Mouse (Mus musculus): ENCODE data around the gene Zfp52. TPM values are rescaled to one million over a fixed set of nuclear protein-coding genes. Genes with fewer than 3 reads are reported as not detected.
A peak's percentile ranks its signal among the peaks of the same experiment; 100 is the strongest.

The Zfp52 gene
- polyA plus RNA-seq, 1 experiment from 2014 or later, result 1.4 TPM

DNA sequence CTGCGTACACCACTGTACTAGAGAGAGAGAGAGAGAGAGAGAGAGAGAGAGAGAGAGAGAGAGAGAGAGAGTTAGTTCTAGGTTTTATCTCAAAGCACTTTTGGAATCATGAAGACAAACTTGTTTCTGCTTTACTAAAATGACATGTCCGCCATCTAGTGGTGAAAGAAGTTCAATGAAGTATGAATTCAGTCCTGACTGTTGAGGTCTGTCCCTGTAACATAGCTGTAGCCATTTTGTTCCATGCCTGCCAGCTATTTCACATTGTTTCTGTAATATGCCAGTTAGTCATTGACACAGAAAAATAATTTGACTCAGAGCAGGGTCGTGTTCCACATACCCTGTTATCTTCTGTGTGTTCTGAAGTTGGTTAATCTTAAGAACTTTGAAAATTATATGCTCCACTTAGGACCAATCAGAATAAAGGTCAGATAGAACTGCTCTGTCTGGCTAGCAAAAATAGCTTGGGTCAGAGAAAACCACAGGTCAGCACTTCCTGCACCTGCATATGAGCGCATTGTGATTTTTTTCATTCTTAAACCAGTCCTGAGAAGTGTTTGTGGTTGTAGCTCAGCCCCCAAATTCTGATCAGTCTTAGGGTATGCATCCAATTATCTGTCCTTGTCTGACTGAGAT is 761 bp upstream of the Zfp52 start:
- Histone ChIP-seq H3K4me1 (ENCODE audit: control insufficient read depth, insufficient read depth, low read length) (peaks cover 2% of the 10 kb centered on the region; the same call in 1 of the 2 replicates), H3K9me3 (replicated peaks; ENCODE audit: control insufficient read depth, low read length) (no peaks in the 10 kb centered on the region), H3K27ac (ENCODE audit: low read depth, low read length) (no peak overlapping the region), H3K4me3 (ENCODE audit: low read depth, low read length) (no peak overlapping the region), H3K4me2 (ENCODE audit: low read length) (no peak overlapping the region; the same call in 1 of the 2 replicates), H3K36me3 (ENCODE audit: control insufficient read depth, insufficient read depth, low read length) (no peaks in the 10 kb centered on the region), H3K9ac (ENCODE audit: low read length) (no peak overlapping the region), H3K27me3 (replicated peaks; ENCODE audit: control insufficient read depth, insufficient read depth, low read length) (no peaks in the 10 kb centered on the region)
- WGBS, result 17% methylated on average over 4 of the region's 4 CpGs
- DNase-seq (ENCODE audit: low spot score) (peak; percentile 95), ATAC-seq (peak; percentile 30; the same call in 1 of the 2 replicates)

DNA sequence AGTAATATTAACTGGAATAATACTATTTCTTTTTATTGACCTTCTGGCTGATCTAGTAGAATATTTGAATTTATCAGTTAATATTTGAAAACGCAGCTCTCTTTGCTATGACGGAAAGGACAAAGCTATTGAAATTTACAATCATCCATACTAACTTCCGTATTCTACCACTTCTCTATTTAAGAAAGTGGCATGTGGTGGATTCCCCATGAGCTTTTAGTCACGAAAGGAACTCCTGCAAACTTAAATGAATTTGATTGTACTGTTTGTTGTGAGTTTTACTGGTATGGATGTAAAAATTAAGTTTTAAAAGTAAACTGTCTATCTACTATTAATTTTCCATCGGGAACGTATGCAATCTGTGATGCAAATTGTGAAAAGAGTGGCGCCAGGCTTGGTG is 757 bp downstream of the Zfp52 start:
- WGBS, result 38% methylated on average over 7 of the region's 7 CpGs
- no peaks in the 10 kb centered on the region for H3K36me3 ChIP-seq (ENCODE audit: control insufficient read depth, insufficient read depth, low read length)
- H3K4me1 ChIP-seq (ENCODE audit: control insufficient read depth, insufficient read depth, low read length), result peaks cover 2% of the 10 kb centered on the region; the same call in 1 of the 2 replicates
- H3K27ac ChIP-seq (ENCODE audit: low read depth, low read length), result no peak overlapping the region
- no peaks in the 10 kb centered on the region for H3K27me3 ChIP-seq (replicated peaks; ENCODE audit: control insufficient read depth, insufficient read depth, low read length)
- no peak for DNase-seq (ENCODE audit: low spot score)
- no peak for ATAC-seq
- H3K4me3 ChIP-seq (ENCODE audit: low read depth, low read length), result peak overlapping the region; percentile 38
- H3K9me3 ChIP-seq (replicated peaks; ENCODE audit: control insufficient read depth, low read length), result no peaks in the 10 kb centered on the region
- peak overlapping the region; percentile 66 for H3K4me2 ChIP-seq (ENCODE audit: low read length)
- peak overlapping the region; percentile 64 for H3K9ac ChIP-seq (ENCODE audit: low read length)

DNA sequence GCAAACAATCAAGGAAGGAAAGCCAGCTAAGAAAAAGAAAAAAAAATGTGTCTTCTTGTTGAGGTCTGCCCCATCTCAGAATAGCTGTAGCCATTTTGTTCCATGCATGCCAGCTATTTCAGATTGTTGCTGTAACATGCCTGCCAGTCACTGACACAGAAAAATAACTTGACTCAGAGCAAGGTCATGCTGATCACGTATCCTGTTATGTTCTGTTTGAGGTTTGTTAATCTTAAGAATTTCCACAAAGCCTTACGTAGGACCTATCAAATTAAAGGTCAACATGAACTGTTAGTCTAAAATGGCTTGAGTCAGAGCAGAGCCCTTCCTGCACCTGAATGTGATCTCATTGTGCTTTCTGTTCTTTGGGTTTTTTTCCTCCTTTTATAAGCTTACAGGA is 1.3 kb downstream of the Zfp52 start:
- Histone ChIP-seq H3K27me3 (replicated peaks; ENCODE audit: control insufficient read depth, insufficient read depth, low read length) (no peaks in the 10 kb centered on the region), H3K4me2 (ENCODE audit: low read length) (no peak overlapping the region), H3K4me1 (ENCODE audit: control insufficient read depth, insufficient read depth, low read length) (no peaks in the 10 kb centered on the region; the same call in 1 of the 2 replicates), H3K9me3 (replicated peaks; ENCODE audit: control insufficient read depth, low read length) (no peaks in the 10 kb centered on the region), H3K9ac (ENCODE audit: low read length) (no peak overlapping the region), H3K4me3 (ENCODE audit: low read depth, low read length) (no peak overlapping the region), H3K36me3 (ENCODE audit: control insufficient read depth, insufficient read depth, low read length) (no peaks in the 10 kb centered on the region), H3K27ac (ENCODE audit: low read depth, low read length) (no peak overlapping the region)
- no peak for DNase-seq (ENCODE audit: low spot score)
- ATAC-seq, result no peak
- 90% methylated on average over 2 of the region's 2 CpGs for WGBS

DNA sequence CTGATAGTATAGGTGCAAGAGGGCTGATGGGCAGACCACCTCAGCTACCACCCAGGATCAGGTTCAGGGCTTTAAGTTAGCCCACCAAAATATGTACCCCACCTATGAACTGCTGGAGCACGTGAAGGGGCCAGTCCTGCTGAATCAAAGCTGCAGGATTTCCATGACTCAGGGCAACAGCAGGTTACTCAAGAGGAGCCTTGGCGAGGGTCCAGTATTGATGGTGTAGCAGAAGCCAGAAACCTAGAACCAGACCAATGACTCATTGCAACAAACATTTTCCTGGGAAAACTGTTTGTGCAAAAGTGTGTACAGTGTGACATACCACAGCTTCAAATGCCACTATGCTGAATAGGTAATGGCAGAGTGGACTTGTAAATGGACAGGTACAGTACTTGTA is 22.5 kb downstream of the Zfp52 start:
- Histone ChIP-seq H3K27me3 (replicated peaks; ENCODE audit: control insufficient read depth, insufficient read depth, low read length) (no peaks in the 10 kb centered on the region), H3K36me3 (ENCODE audit: control insufficient read depth, insufficient read depth, low read length) (no peaks in the 10 kb centered on the region), H3K9ac (ENCODE audit: low read length) (no peak overlapping the region), H3K9me3 (replicated peaks; ENCODE audit: control insufficient read depth, low read length) (no peaks in the 10 kb centered on the region), H3K4me1 (ENCODE audit: control insufficient read depth, insufficient read depth, low read length) (no peaks in the 10 kb centered on the region), H3K27ac (ENCODE audit: low read depth, low read length) (no peak overlapping the region), H3K4me2 (ENCODE audit: low read length) (no peak overlapping the region), H3K4me3 (ENCODE audit: low read depth, low read length) (no peak overlapping the region)
- ATAC-seq (no peak), DNase-seq (ENCODE audit: low spot score) (no peak)
- WGBS, result 88% methylated on average over 2 of the region's 2 CpGs

DNA sequence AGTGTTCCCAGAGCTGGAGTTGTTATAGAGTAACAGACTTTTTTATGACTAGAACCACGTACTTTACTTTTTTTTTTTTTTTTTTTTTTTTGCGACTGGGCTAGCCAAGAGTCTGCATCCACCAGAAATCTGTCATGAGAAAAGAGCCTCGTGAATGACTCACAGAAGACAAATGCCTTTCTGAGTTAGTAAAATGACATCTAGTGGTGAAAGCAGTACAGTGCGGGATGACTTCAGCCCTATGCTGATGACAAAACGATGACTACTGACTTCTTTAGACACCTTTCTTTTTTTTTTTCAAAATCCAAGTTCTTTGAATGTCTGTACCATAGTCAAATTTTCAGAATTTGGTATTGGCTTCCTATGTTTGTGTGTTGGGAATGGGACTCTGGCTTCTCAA is 30.9 kb downstream of the Zfp52 start:
- Histone ChIP-seq H3K9me3 (replicated peaks; ENCODE audit: control insufficient read depth, low read length) (no peaks in the 10 kb centered on the region), H3K4me2 (ENCODE audit: low read length) (peak overlapping the region; percentile 55), H3K27me3 (replicated peaks; ENCODE audit: control insufficient read depth, insufficient read depth, low read length) (no peaks in the 10 kb centered on the region), H3K9ac (ENCODE audit: low read length) (peak overlapping the region; percentile 71), H3K4me1 (ENCODE audit: control insufficient read depth, insufficient read depth, low read length) (peaks cover 8% of the 10 kb centered on the region; the same call in 1 of the 2 replicates), H3K27ac (ENCODE audit: low read depth, low read length) (peak overlapping the region; percentile 91), H3K4me3 (ENCODE audit: low read depth, low read length) (peak overlapping the region; percentile 62), H3K36me3 (ENCODE audit: control insufficient read depth, insufficient read depth, low read length) (no peaks in the 10 kb centered on the region)
- 13% methylated on average over 5 of the region's 5 CpGs for WGBS
- ATAC-seq, result peak; percentile 80
- DNase-seq (ENCODE audit: low spot score), result peak; percentile 90

DNA sequence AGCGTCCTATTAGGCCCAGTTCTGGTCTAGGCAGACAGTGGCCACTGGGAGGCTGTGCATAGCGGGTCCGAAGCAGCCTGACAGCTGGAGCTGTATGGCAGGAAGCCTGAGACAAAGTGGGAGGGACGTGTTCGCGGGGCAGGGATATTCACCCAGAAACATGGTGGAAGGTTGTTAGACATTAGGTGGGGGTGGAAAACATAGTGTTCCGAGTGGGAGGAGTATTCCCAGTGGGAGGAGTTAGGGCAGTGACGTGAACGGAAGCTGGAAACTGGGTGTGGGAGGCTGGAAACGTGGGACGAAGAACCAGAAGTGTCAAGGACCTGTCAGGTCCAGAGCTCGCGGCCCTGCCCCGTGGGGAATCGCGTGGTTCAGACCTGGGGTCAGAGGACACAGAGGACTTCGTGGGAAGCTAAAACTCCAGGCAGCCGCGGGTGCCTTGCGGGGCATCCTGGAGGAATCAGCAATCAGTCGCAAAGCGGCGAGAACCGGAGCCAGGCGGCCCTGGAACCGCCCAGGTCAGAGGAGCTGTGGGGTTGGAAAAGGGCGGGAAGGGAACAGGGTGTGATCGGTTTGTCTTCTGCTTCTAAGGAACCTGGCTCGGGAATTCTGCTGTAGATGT is 31.5 kb downstream of the Zfp52 start, which contains the start of gene Zfp948:
Gene Zfp948, plus strand, starts transcription at position 281 of the 622 bp plus-strand sequence.
- no peaks in the 10 kb centered on the region for H3K9me3 ChIP-seq (replicated peaks; ENCODE audit: control insufficient read depth, low read length)
- H3K9ac ChIP-seq (ENCODE audit: low read length), result peak within 1 kb of the TSS; percentile 71
- peak within 1 kb of the TSS; percentile 62 for H3K4me3 ChIP-seq (ENCODE audit: low read depth, low read length)
- no peaks in the 10 kb centered on the region for H3K27me3 ChIP-seq (replicated peaks; ENCODE audit: control insufficient read depth, insufficient read depth, low read length)
- WGBS, result 3% methylated on average over 29 of the region's 29 CpGs
- H3K4me2 ChIP-seq (ENCODE audit: low read length), result peak within 1 kb of the TSS; percentile 55
- peaks cover 8% of the 10 kb centered on the region; the same call in 1 of the 2 replicates for H3K4me1 ChIP-seq (ENCODE audit: control insufficient read depth, insufficient read depth, low read length)
- H3K27ac ChIP-seq (ENCODE audit: low read depth, low read length), result peak within 1 kb of the TSS; percentile 91
- DNase-seq (ENCODE audit: low spot score) (peak; percentile 94), ATAC-seq (peak; percentile 96)
- no peaks in the 10 kb centered on the region for H3K36me3 ChIP-seq (ENCODE audit: control insufficient read depth, insufficient read depth, low read length)

DNA sequence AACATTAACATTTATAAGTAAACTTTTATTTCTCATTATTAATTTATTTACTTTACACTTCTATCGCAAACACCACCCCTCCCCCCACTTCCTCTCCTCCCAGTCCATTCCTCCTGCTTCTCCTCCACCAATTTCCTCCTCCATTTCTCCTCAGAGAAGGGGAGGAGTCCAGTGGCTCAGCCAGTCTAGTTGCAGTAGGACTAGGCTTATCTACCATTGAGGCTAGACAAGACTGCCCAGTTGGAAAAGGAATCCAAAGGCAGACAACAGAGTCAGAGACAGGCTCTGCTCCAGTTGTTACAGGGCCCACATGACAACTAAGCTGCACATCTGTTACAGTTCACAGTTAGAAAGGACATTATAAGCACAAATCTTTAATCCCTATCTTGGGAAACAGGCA is 32.4 kb downstream of the Zfp52 start:
- no peaks in the 10 kb centered on the region for H3K9me3 ChIP-seq (replicated peaks; ENCODE audit: control insufficient read depth, low read length)
- H3K36me3 ChIP-seq (ENCODE audit: control insufficient read depth, insufficient read depth, low read length), result 0 out of 2 replicates have a peak, but pooled peaks cover 2% of the 10 kb centered on the region
- 67% methylated on average over 1 of the region's 1 CpGs for whole genome bisulfite sequencing

DNA sequence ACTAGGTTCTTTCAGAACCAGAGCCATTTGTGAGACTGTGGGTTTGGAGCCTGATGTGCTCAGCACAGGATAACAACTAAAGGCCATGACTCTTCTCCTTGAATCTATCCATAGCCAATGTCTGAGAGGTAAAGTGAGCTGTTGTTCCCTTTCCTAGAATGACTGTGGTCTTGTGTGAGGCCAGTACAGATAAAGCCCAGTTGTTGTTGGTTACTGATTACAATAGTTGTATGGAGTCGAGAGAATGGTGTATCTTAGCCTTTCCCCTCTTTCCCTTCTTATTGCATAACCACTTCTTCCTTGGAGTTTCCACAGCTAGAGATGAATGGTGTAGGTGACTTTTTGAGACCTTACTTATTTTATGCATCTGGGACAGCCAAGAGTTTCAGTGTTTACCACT is 43.7 kb downstream of the Zfp52 start:
- Histone ChIP-seq H3K27ac (ENCODE audit: low read depth, low read length) (no peak overlapping the region), H3K36me3 (ENCODE audit: control insufficient read depth, insufficient read depth, low read length) (peaks cover 24% of the 10 kb centered on the region), H3K4me2 (ENCODE audit: low read length) (no peak overlapping the region), H3K27me3 (replicated peaks; ENCODE audit: control insufficient read depth, insufficient read depth, low read length) (no peaks in the 10 kb centered on the region), H3K9me3 (replicated peaks; ENCODE audit: control insufficient read depth, low read length) (no peaks in the 10 kb centered on the region), H3K9ac (ENCODE audit: low read length) (no peak overlapping the region), H3K4me1 (ENCODE audit: control insufficient read depth, insufficient read depth, low read length) (no peaks in the 10 kb centered on the region), H3K4me3 (ENCODE audit: low read depth, low read length) (no peak overlapping the region)
- DNase-seq (ENCODE audit: low spot score), result no peak
- ATAC-seq, result no peak
- 86% methylated on average over 1 of the region's 1 CpGs for WGBS

More for the DNA sequence above, 32.4 kb downstream of the Zfp52 start:
- Histone ChIP-seq H3K4me1 (ENCODE audit: control insufficient read depth, insufficient read depth, low read length) (peaks cover 8% of the 10 kb centered on the region; the same call in 1 of the 2 replicates), H3K27ac (ENCODE audit: low read depth, low read length) (no peak overlapping the region), H3K4me3 (ENCODE audit: low read depth, low read length) (peak overlapping the region; percentile 62), H3K4me2 (ENCODE audit: low read length) (peak overlapping the region; percentile 55), H3K9ac (ENCODE audit: low read length) (no peak overlapping the region; the same call in 1 of the 2 replicates), H3K27me3 (replicated peaks; ENCODE audit: control insufficient read depth, insufficient read depth, low read length) (no peaks in the 10 kb centered on the region)
- ATAC-seq, result no peak
- peak; percentile 27 for DNase-seq (ENCODE audit: low spot score)

Data from forebrain, embryonic 14.5 days (tissue).